Mouse (Mus musculus) v-Abl transformed pro-B cells (cell line): ENCODE results near the gene Gm5737.

Source experiments
- in situ Hi-C, 2 experiments: fragments of 400-800 bp; cut with MboI; formaldehyde crosslinking; loops; one replicate each; pipeline ENCODE4 v1.15.1; 2025; ENCODE audit not compliant: unreplicated experiment in 2 of 2

Gm5737 gene

DNA sequence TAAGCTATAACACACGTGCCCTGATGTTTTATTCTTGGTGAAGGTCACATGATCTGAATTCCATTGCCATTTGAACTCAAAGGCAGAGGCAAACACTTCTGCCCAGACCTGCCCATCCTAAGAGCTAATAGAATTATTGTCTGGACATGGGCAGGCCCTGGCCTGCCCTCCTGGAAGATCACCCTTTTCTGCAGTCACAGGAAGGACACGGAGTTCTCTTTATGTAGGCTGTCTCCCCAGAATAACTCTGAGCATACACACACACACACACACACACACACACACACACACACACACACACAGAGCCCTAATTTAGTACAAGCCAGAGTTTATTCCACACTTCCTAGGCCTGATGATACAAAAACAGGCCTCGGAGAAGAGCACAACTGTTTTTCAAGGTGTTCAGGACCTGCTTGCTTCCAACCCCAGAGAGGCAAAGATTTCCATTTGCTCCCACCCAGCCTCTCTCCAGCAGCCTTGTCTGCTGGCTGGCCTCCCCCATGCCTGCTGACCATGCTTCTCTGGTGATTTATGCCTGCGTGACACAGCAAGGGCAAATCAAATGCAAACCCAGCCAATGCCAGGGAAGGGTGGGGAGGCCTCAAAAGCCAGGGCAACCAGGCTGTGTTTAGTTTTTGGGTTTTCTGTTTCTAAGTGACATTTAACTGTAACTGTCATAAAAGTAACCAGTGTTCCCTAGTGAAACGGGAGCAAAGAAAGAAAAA lies 26.4 kb downstream of the Gm5737 start:
- in situ Hi-C loops, result loop anchor here (5.0 to 25.0 kb wide), 7 partner anchors 74 to 1149 kb away; partner anchors contain the start of genes Cog7 (in 1 of the 2) and Mettl9 (in 1 of the 2)

DNA sequence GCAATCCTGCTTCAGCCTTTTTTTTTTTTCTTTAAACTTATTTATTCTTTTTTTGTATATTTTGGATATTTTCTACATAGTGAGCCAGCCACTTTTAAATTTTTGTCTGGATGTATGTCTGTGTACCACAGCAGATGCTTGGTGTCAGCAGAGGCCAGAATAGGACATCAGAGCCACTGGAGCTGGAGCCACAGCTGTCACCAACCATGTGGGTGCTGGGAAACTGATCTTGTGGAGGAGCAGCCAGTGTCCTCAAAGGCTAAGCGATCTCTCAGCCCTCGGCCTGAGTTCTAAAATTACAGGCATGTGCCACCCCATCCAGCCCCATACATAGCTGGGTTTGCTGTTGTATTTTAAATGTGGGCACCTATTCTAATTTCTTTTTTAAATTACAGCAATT lies 27.6 kb downstream of the Gm5737 start:
- in situ Hi-C loops, result loop anchor here (5.0 to 25.0 kb wide), 9 partner anchors 43 to 1148 kb away; partner anchors contain the start of genes Cog7 (in 1 of the 2), Eri2 (in 1 of the 2), Mettl9 (in 1 of the 2) and Rexo5 (in 1 of the 2)

- in situ Hi-C loops, result loop anchor here (5.0 to 25.0 kb wide), 5 partner anchors 40 to 1145 kb away; partner anchors contain the start of genes Cog7 (in 1 of the 2), Eri2 (in 1 of the 2) and Rexo5 (in 1 of the 2)
These were observed 30.3 kb downstream of the Gm5737 start, which contains the start of gene Eef2k for GRCm38 (mm10) chr7:120842345-120843036. Eef2k (plus strand) TSS chr7:120842831.

DNA sequence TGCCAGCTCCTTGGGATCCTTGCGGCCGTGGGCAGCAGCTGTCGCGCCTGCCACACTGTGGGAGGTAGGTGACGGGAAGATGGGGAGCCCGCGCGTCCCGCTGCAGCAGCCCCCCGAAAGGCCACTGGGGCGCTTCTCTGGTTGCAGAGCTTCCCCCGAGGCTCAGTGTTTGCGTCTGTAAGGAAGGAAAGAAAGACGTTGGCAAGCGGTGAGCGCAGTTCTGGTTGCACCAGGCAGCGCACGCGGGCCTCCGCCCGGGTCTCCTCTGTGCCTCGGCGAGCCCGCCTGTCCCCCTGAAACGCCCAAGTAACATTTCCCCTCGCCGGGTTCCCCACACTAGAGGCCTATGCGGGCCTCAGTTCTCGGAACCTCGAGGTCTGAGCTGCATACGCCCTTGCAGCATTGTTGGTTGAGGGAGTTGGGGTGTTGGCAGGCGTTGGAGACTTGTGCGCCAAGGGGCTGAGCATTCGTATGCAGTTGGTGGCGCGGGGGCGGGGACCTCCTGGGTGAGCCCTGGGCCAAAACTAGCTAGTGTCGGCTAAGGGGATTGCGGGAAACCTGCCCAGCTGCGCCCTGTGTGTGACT lies 31.0 kb downstream of the Gm5737 start:
- in situ Hi-C loops, result loop anchor here (5.0 to 25.0 kb wide), 5 partner anchors 39 to 1144 kb away; partner anchors contain the start of genes Cog7 (in 1 of the 2), Eri2 (in 1 of the 2) and Rexo5 (in 1 of the 2)

DNA sequence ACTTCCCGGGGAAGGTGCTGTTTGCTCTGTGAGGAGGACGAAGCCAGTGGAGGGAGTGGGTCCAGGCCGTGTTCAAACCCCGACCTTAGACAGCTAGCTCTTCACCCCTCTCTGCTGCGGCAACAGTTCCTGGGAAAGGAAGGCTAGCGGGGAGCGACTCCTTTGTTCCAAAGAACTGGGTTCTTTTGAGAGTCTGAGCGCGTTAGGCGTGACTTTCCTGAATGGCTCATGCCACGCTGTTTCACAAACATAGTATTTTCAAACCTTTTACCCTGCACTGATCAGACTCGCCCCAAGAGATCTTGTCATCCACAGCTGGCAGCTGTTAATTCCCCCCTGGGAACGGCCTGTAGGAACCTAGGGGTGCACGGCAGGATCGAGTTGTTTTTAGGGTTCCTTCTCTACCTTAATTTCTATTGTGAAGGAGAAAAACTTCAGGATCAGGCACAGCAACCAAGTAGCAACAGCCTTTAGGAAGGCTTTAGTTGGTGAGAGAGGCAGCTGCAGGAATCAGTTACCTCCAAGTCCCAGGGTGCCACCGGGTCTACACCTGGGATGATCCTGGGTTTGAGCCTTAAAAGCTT lies 31.8 kb downstream of the Gm5737 start:
- in situ Hi-C loops, result loop anchor here (5.0 to 25.0 kb wide), 5 partner anchors 38 to 1143 kb away; partner anchors contain the start of genes Cog7 (in 1 of the 2), Eri2 (in 1 of the 2) and Rexo5 (in 1 of the 2)

GRCm38 (mm10) chr7:120844689-120845088 lies 32.5 kb downstream of the Gm5737 start:
- in situ Hi-C loops, result loop anchor here (5.0 to 25.0 kb wide), 5 partner anchors 38 to 1143 kb away; partner anchors contain the start of genes Cog7 (in 1 of the 2), Eri2 (in 1 of the 2) and Rexo5 (in 1 of the 2)

GRCm38 (mm10) chr7:120848831-120849512 lies 36.8 kb downstream of the Gm5737 start:
- in situ Hi-C loops, result loop anchor here (10.0 to 25.0 kb wide), 3 partner anchors 838 to 1138 kb away; partner anchors contain the start of genes Cog7 (in 1 of the 2), Eri2 (in 1 of the 2) and Rexo5 (in 1 of the 2)

GRCm38 (mm10) chr7:120850165-120850564 lies 38.0 kb downstream of the Gm5737 start:
- in situ Hi-C loops, result loop anchor here in 1 of 2 experiments (10.0 to 25.0 kb wide), 2 partner anchors 1365 to 1537 kb away; no protein-coding TSS in a partner anchor

- in situ Hi-C loops, result loop anchor here in 1 of 2 experiments (10.0 to 25.0 kb wide), 2 partner anchors 1375 to 1527 kb away; no protein-coding TSS in a partner anchor
These were observed 47.7 kb downstream of the Gm5737 start for GRCm38 (mm10) chr7:120859854-120860253.

DNA sequence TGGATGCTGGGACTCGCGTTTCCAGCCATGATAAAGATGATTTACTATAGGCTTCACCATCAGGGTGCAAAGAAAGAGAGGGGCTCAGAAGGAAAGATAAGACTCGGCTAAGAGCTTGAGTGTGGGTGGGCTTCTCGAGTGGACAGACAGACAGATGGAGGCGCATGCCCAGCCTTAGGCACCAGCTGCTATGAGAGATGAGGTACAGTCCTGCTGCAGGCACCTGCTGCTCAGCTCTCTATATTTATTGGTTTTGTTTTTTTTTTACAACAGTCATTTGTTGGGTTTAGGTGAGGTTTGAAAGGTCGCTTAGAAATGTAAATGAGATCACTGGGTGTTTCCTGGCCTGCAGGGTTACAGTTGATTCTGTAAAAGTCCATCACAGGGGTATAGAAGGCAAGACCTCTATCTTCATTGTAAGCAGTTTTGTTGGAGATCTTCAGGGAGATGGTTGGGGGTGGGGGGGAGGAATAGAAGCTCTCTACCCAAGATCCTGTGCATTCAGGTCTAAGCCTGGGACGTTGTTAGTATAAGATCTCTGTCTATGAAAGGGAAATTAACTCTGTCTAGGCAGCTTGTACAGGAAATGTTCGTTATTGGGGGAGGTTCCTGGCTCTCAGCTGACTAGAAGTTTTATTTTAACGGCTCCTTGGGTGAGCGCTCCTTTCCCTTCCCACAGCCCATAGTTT lies 48.8 kb downstream of the Gm5737 start:
- in situ Hi-C loops, result loop anchor here in 1 of 2 experiments (25.0 kb wide), 1 partner anchor 1526 kb away; no protein-coding TSS in a partner anchor

GRCm38 (mm10) chr7:120861488-120862047 lies 49.4 kb downstream of the Gm5737 start:
- in situ Hi-C loops, result loop anchor here in 1 of 2 experiments (25.0 kb wide), 1 partner anchor 1526 kb away; no protein-coding TSS in a partner anchor

- in situ Hi-C loops, result loop anchor here in 1 of 2 experiments (25.0 kb wide), 1 partner anchor 1525 kb away; no protein-coding TSS in a partner anchor
These were observed 50.0 kb downstream of the Gm5737 start for GRCm38 (mm10) chr7:120862196-120862595.

DNA sequence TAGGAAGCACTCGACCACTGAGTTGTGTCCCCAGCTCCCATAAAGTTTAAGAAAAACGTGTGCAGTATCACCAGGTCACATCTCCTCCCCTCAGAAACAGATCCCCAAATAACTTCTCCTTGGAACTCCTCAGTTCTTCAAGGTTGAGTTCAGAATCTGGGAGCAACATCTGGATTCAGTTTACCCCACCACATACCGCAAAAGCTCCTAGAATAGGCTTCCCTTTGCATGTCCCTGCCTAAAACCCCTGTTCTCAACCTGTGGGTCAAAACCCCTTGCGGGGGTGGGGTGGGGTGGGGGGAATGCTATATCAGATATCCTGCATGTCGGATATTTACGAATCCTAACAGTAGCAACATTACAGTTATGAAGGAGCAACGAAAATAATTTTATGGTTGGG lies 50.5 kb downstream of the Gm5737 start:
- in situ Hi-C loops, result loop anchor here in 1 of 2 experiments (25.0 kb wide), 1 partner anchor 1525 kb away; no protein-coding TSS in a partner anchor

DNA sequence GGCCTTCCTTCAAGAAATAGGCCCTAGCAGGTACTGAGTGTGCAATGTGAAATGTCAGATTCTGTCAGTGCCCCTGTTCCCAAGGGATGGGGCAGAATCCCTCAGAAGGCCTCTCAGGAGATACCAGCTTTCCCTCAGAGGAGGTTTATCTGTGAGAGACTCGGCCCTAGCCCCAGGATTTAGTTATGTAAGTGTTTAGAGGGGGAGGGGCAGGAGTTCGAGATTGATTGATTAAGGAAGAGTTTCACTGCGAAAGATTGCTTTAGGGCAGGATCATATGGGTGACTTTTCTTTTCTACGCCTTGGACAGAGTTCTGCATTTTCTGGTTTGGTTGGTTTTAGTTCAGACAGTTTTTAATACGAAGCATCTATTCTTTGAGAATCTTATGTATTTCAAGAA lies 51.3 kb downstream of the Gm5737 start:
- in situ Hi-C loops, result loop anchor here in 1 of 2 experiments (25.0 kb wide), 1 partner anchor 1524 kb away; no protein-coding TSS in a partner anchor

GRCm38 (mm10) chr7:120865100-120865499 lies 52.9 kb downstream of the Gm5737 start:
- in situ Hi-C loops, result loop anchor here in 1 of 2 experiments (25.0 kb wide), 1 partner anchor 1522 kb away; no protein-coding TSS in a partner anchor

DNA sequence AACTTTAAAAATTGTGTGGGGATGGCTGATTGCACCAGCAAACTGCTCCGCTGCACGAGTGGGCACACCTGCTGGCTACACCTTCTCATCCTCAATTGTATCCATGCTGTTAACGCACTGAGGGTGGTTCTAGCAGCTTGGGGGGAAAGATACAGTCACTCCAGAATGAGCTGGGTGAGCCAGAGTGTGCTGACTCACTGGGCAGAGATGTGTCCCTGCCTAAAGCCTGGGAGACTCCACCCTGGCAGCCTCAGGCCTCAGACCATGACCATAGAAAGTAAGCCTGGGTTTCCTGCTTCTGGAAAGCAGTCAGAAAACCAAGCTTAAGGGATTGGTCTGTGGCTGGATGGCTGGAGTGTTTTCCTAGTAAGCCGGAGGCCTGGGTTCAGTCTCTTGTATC lies 53.7 kb downstream of the Gm5737 start:
- in situ Hi-C loops, result loop anchor here in 1 of 2 experiments (25.0 kb wide), 1 partner anchor 1521 kb away; no protein-coding TSS in a partner anchor

- in situ Hi-C loops, result loop anchor here in 1 of 2 experiments (25.0 kb wide), 1 partner anchor 1521 kb away; no protein-coding TSS in a partner anchor
These were observed 54.5 kb downstream of the Gm5737 start for GRCm38 (mm10) chr7:120866684-120867083.
